Mouse (Mus musculus) hindbrain, postnatal 0 days (tissue): ENCODE measurements at regions not wholly inside any gene's neighbourhood (a gene's known extent, or its start where the extent isn't known, plus 50 kb on each side); places are given as distances from the start of the nearest gene placed in this dataset.
"Not testable (repeated sequence)": the region's sequence is repeated elsewhere in the genome, so short reads cannot be mapped to it uniquely, and the experiment has no call there.

Experiments used
- ATAC-seq: fragments of 200-750 bp; cut with Nextera tagmentation; 2 replicates; pipeline ENCODE4 v1.8.0; 2017; ENCODE audit warnings: mild to moderate bottlenecking, moderate TSS enrichment, moderate library complexity
- DNase-seq: peaks from one replicate; pipeline ENCODE4 v3.0.0-alpha.2; 2015; ENCODE audit warnings: low spot score
- H3K27ac ChIP-seq: fragments of 300-500 bp; sonication (generic); 2 replicates; pipeline ENCODE4 v1.5.1; 2014; ENCODE audit warnings: mild to moderate bottlenecking
- H3K27me3 ChIP-seq: fragments of 300-500 bp; sonication (generic); 2 replicates; pipeline ENCODE4 v1.6.1; 2014; ENCODE audit warnings: low read length, mixed read lengths; ENCODE audit not compliant: insufficient read depth
- H3K36me3 ChIP-seq: fragments of 300-500 bp; sonication (generic); 2 replicates; pipeline ENCODE4 v1.6.1; 2014; ENCODE audit warnings: low read length, mixed read lengths; ENCODE audit not compliant: insufficient read depth
- H3K4me1 ChIP-seq: fragments of 300-500 bp; sonication (generic); 2 replicates; pipeline ENCODE4 v1.6.1; 2014; ENCODE audit warnings: antibody characterized with exemption, low read length, mixed read lengths; ENCODE audit not compliant: insufficient read depth
- H3K4me2 ChIP-seq: fragments of 300-500 bp; sonication (generic); 2 replicates; pipeline ENCODE4 v1.6.1; 2014; ENCODE audit warnings: low read depth, mild to moderate bottlenecking, low read length, moderate library complexity, mixed read lengths
- H3K4me3 ChIP-seq: fragments of 300-500 bp; sonication (generic); 2 replicates; pipeline ENCODE4 v1.5.1; 2014; ENCODE audit warnings: low read length
- H3K9ac ChIP-seq: fragments of 300-500 bp; sonication (generic); replicated peaks from 2 replicates; pipeline ENCODE4 v1.6.1; 2014; ENCODE audit warnings: mild to moderate bottlenecking, low read length, moderate library complexity, mixed read lengths
- H3K9me3 ChIP-seq: fragments of 300-500 bp; sonication (generic); 2 replicates; pipeline ENCODE4 v1.6.1; 2016; ENCODE audit warnings: low read length, mixed read lengths
- CTCF ChIP-seq: IDR thresholded peaks from 2 replicates; pipeline ENCODE4 v1.5.1; 2016; ENCODE audit warnings: antibody characterized with exemption, control low read depth, low read depth
- WGBS: fragments of 180-500 bp; shearing (Covaris S2); extraction: QIAGEN DNeasy Blood & Tissue Kit; methylation state at CpG from one replicate; pipeline ENCODE4 v1.1.7; 2014; 5-methylcytosine and 5-hydroxymethylcytosine counted together

GRCm38 (mm10) chr9:17987606-17988005 lies 304.3 kb upstream of the Chordc1 start:
- H3K9me3 ChIP-seq = no peaks in the 10 kb centered on the region
- WGBS = 91% methylated on average over 5 of the region's 5 CpGs
- H3K27me3 ChIP-seq = no peaks in the 10 kb centered on the region
- peak; percentile 31 for DNase-seq
- no peak overlapping the region for H3K4me2 ChIP-seq
- TF ChIP-seq CTCF = no peak
- H3K4me1 ChIP-seq = no peaks in the 10 kb centered on the region
- H3K36me3 ChIP-seq = no peaks in the 10 kb centered on the region
- H3K9ac ChIP-seq = no peak overlapping the region
- H3K4me3 ChIP-seq = no peak overlapping the region
- H3K27ac ChIP-seq = no peak overlapping the region
- no peak for ATAC-seq

- Histone ChIP-seq H3K4me2 (no peak overlapping the region), H3K36me3 (no peaks in the 10 kb centered on the region), H3K9ac (no peak overlapping the region), H3K4me3 (no peak overlapping the region), H3K4me1 (no peaks in the 10 kb centered on the region), H3K27me3 (no peaks in the 10 kb centered on the region), H3K9me3 (no peaks in the 10 kb centered on the region), H3K27ac (no peak overlapping the region)
- peak; percentile 51; the same call in 1 of the 2 replicates for ATAC-seq
- DNase-seq = peak; percentile 63
- WGBS = 45% methylated on average over 2 of the region's 2 CpGs
- TF ChIP-seq CTCF = peak; percentile 60
These were observed 289.4 kb upstream of the Chordc1 start for GRCm38 (mm10) chr9:18002557-18002956.

GRCm38 (mm10) chr9:18041346-18041745 lies 250.6 kb upstream of the Chordc1 start:
- no peak for ATAC-seq
- 57% methylated on average over 2 of the region's 2 CpGs for WGBS
- no peak for TF ChIP-seq CTCF
- Histone ChIP-seq H3K9me3 (no peaks in the 10 kb centered on the region), H3K4me1 (no peaks in the 10 kb centered on the region), H3K36me3 (no peaks in the 10 kb centered on the region), H3K4me2 (no peak overlapping the region), H3K27ac (no peak overlapping the region), H3K27me3 (no peaks in the 10 kb centered on the region), H3K9ac (no peak overlapping the region), H3K4me3 (no peak overlapping the region)
- no peak for DNase-seq

GRCm38 (mm10) chr9:18042636-18043035 lies 249.3 kb upstream of the Chordc1 start:
- H3K27ac ChIP-seq, ATAC-seq: not testable (repeated sequence)
- 87% methylated on average over 3 of the region's 3 CpGs for WGBS

GRCm38 (mm10) chr9:18076942-18077341 lies 215.0 kb upstream of the Chordc1 start:
- H3K4me3 ChIP-seq = no peak overlapping the region
- H3K36me3 ChIP-seq = no peaks in the 10 kb centered on the region
- ATAC-seq = no peak
- no peak overlapping the region for H3K4me2 ChIP-seq
- H3K9ac ChIP-seq = no peak overlapping the region
- no peak for TF ChIP-seq CTCF
- no peaks in the 10 kb centered on the region for H3K9me3 ChIP-seq
- H3K4me1 ChIP-seq = no peaks in the 10 kb centered on the region
- DNase-seq = no peak
- H3K27me3 ChIP-seq = no peaks in the 10 kb centered on the region
- no peak overlapping the region for H3K27ac ChIP-seq

More at GRCm38 (mm10) chr9:18042636-18043035, 249.3 kb upstream of the Chordc1 start:
- not testable (repeated sequence) for H3K9me3 ChIP-seq, H3K36me3 ChIP-seq, H3K27me3 ChIP-seq, H3K9ac ChIP-seq, DNase-seq, H3K4me3 ChIP-seq, H3K4me2 ChIP-seq, H3K4me1 ChIP-seq

- not testable (repeated sequence) for H3K27ac ChIP-seq, H3K9me3 ChIP-seq, H3K36me3 ChIP-seq, H3K4me3 ChIP-seq, H3K4me2 ChIP-seq, H3K9ac ChIP-seq, ATAC-seq, H3K4me1 ChIP-seq, DNase-seq, H3K27me3 ChIP-seq
- WGBS = 87% methylated on average over 5 of the region's 5 CpGs
These were observed 213.5 kb upstream of the Chordc1 start for GRCm38 (mm10) chr9:18078446-18078845.

GRCm38 (mm10) chr9:18079120-18079519 lies 212.8 kb upstream of the Chordc1 start:
- H3K9me3 ChIP-seq, H3K4me2 ChIP-seq, H3K4me3 ChIP-seq, ATAC-seq, DNase-seq, H3K4me1 ChIP-seq, H3K27me3 ChIP-seq, H3K9ac ChIP-seq, H3K36me3 ChIP-seq, H3K27ac ChIP-seq: not testable (repeated sequence)
- 84% methylated on average over 1 of the region's 1 CpGs for WGBS
